Mouse (Mus musculus): Measurements from ENCODE around the gene Gtf2ird1. TPM values are rescaled to one million over a fixed set of nuclear protein-coding genes. Genes with fewer than 3 reads are reported as not detected.
"Not testable (repeated sequence)": the region's sequence is repeated elsewhere in the genome, so short reads cannot be mapped to it uniquely, and the experiment has no call there.

The Gtf2ird1 gene
- total and polyA plus RNA-seq, 3 experiments, result 12.8 to 39.0 (median 13.1) TPM

- H3K27ac ChIP-seq (ENCODE audit: insufficient read depth, low read depth); H3K9me3 ChIP-seq (replicated peaks; ENCODE audit: low read length); H3K79me2 ChIP-seq (replicated peaks; ENCODE audit: control insufficient read depth, extremely low read depth, insufficient read depth, poor library complexity, severe bottlenecking); DNase-seq (ENCODE audit: extremely low read depth); H3K4me3 ChIP-seq (replicated peaks in 1 of 3; ENCODE audit: low read depth in 2 of 3, low read length in 2 of 3, poor library complexity in 1 of 3); H3K36me3 ChIP-seq (replicated peaks in 1 of 2; ENCODE audit: control insufficient read depth in 1 of 2, insufficient read depth in 1 of 2, low read length in 1 of 2); H3K4me1 ChIP-seq (ENCODE audit: control insufficient read depth in 1 of 2, insufficient read depth in 2 of 2); H3K4me2 ChIP-seq (ENCODE audit: insufficient read depth, low read depth, poor library complexity, severe bottlenecking); H3K27me3 ChIP-seq (replicated peaks); H3K9ac ChIP-seq (ENCODE audit: insufficient read depth, low read depth); dilution Hi-C loops (cut with MboI; ENCODE audit: extremely low pct_ligation_motif_present, extremely low pct_unique_long_range_greater_than_20kb, low sequenced_read_pairs): not testable (repeated sequence)
- 0 out of 2 replicates have a peak, but pooled peaks have one; percentile 38 for TF ChIP-seq ZNF384 (IDR thresholded peaks at IDR 0.05; ENCODE audit: low read depth, low read length)
- in situ Hi-C loops (cut with MboI; ENCODE audit: low pct_ligation_motif_present, low pct_unique_long_range_greater_than_20kb, low sequenced_read_pairs), result loop anchor here (5.0 kb wide), 1 partner anchor 161 kb away; the partner anchor contains the start of gene Gtf2ird2
Observed at GRCm38 (mm10) chr5:134343530-134343929, 113.0 kb downstream of the Gtf2ird1 start.

- H3K4me3 ChIP-seq (replicated peaks in 1 of 3; ENCODE audit: low read depth in 2 of 3, low read length in 2 of 3, poor library complexity in 1 of 3), result no peak overlapping the region
- no peaks in the 10 kb centered on the region for H3K36me3 ChIP-seq (replicated peaks in 1 of 2; ENCODE audit: control insufficient read depth in 1 of 2, insufficient read depth in 1 of 2, low read length in 1 of 2)
- H3K4me1 ChIP-seq (ENCODE audit: control insufficient read depth in 1 of 2, insufficient read depth in 2 of 2), result peaks cover 0 to 4% of the 10 kb centered on the region in 2 experiments; a peak in 1 of 4 replicates
- dilution Hi-C loops (cut with MboI; ENCODE audit: extremely low pct_ligation_motif_present, extremely low pct_unique_long_range_greater_than_20kb, low sequenced_read_pairs), result no loop called here
- H3K79me2 ChIP-seq (replicated peaks; ENCODE audit: control insufficient read depth, extremely low read depth, insufficient read depth, poor library complexity, severe bottlenecking), result no peaks in the 10 kb centered on the region
- H3K9me3 ChIP-seq (replicated peaks; ENCODE audit: low read length), result no peaks in the 10 kb centered on the region
- H3K4me2 ChIP-seq (ENCODE audit: insufficient read depth, low read depth, poor library complexity, severe bottlenecking), result no peak overlapping the region
- no peak overlapping the region for H3K27ac ChIP-seq (ENCODE audit: insufficient read depth, low read depth)
- DNase-seq (ENCODE audit: extremely low read depth), result no peak
- no peaks in the 10 kb centered on the region for H3K27me3 ChIP-seq (replicated peaks)
- TF ChIP-seq JUN (IDR thresholded peaks at IDR 0.05; ENCODE audit: insufficient read depth, low read depth, low read length) (no peak), ZNF384 (IDR thresholded peaks at IDR 0.05; ENCODE audit: low read depth, low read length) (no peak), CTCF (conservative IDR thresholded peaks at IDR 0.05 in 1 of 2, IDR thresholded peaks at IDR 0.05 in 1 of 2; ENCODE audit: low read depth in 2 of 2, low read length in 2 of 2) (no peak), CHD1 (IDR thresholded peaks at IDR 0.05; ENCODE audit: low read depth, low read length) (no peak), MAZ (IDR thresholded peaks at IDR 0.05; ENCODE audit: low read depth, low read length) (no peak), IRF4 (IDR thresholded peaks at IDR 0.05; ENCODE audit: low read depth, low read length) (no peak), GABPA (IDR thresholded peaks at IDR 0.05; ENCODE audit: insufficient replicate concordance, low read depth, low read length) (no peak), CHD2 (IDR thresholded peaks at IDR 0.05; ENCODE audit: low read length) (no peak), ETS1 (conservative IDR thresholded peaks at IDR 0.05; ENCODE audit: low read depth, low read length) (no peak), SIN3A (IDR thresholded peaks at IDR 0.05; ENCODE audit: low read length) (no peak)
- in situ Hi-C loops (cut with MboI; ENCODE audit: low pct_ligation_motif_present, low pct_unique_long_range_greater_than_20kb, low sequenced_read_pairs), result loop anchor here (5.0 kb wide), 1 partner anchor 160 kb away; the partner anchor contains the start of gene Gtf2ird2
- no peak overlapping the region for H3K9ac ChIP-seq (ENCODE audit: insufficient read depth, low read depth)
Observed at GRCm38 (mm10) chr5:134342503-134343205, 113.9 kb downstream of the Gtf2ird1 start.

- in situ Hi-C loops (cut with MboI; ENCODE audit: low pct_ligation_motif_present, low pct_unique_long_range_greater_than_20kb, low sequenced_read_pairs), result loop anchor here (5.0 kb wide), 1 partner anchor 159 kb away; the partner anchor contains the start of gene Gtf2ird2
- H3K4me3 ChIP-seq (replicated peaks in 1 of 3; ENCODE audit: low read depth in 2 of 3, low read length in 2 of 3, poor library complexity in 1 of 3), result no peak overlapping the region
- H3K79me2 ChIP-seq (replicated peaks; ENCODE audit: control insufficient read depth, extremely low read depth, insufficient read depth, poor library complexity, severe bottlenecking), result no peaks in the 10 kb centered on the region
- H3K9me3 ChIP-seq (replicated peaks; ENCODE audit: low read length), result no peaks in the 10 kb centered on the region
- no peak overlapping the region for H3K9ac ChIP-seq (ENCODE audit: insufficient read depth, low read depth)
- TF ChIP-seq POLR2A (IDR thresholded peaks at IDR 0.05; ENCODE audit: low read depth, low read length) (no peak), UBTF (IDR thresholded peaks at IDR 0.05; ENCODE audit: low read depth, low read length) (no peak), MEF2A (IDR thresholded peaks at IDR 0.05; ENCODE audit: borderline replicate concordance, low read depth, low read length) (no peak)
- DNase-seq (ENCODE audit: extremely low read depth), result no peak
- peaks cover 0 to 4% of the 10 kb centered on the region in 2 experiments; a peak in 1 of 4 replicates for H3K4me1 ChIP-seq (ENCODE audit: control insufficient read depth in 1 of 2, insufficient read depth in 2 of 2)
- dilution Hi-C loops (cut with MboI; ENCODE audit: extremely low pct_ligation_motif_present, extremely low pct_unique_long_range_greater_than_20kb, low sequenced_read_pairs), result no loop called here
- no peaks in the 10 kb centered on the region for H3K36me3 ChIP-seq (replicated peaks in 1 of 2; ENCODE audit: control insufficient read depth in 1 of 2, insufficient read depth in 1 of 2, low read length in 1 of 2)
- no peak overlapping the region for H3K4me2 ChIP-seq (ENCODE audit: insufficient read depth, low read depth, poor library complexity, severe bottlenecking)
- no peak overlapping the region for H3K27ac ChIP-seq (ENCODE audit: insufficient read depth, low read depth)
- no peaks in the 10 kb centered on the region for H3K27me3 ChIP-seq (replicated peaks)
Observed at GRCm38 (mm10) chr5:134341721-134342120, 114.8 kb downstream of the Gtf2ird1 start.

All from CH12.LX (cell line).